13 mouse cellular contexts compared by ENCODE assay signal in the genomic region with DNA sequence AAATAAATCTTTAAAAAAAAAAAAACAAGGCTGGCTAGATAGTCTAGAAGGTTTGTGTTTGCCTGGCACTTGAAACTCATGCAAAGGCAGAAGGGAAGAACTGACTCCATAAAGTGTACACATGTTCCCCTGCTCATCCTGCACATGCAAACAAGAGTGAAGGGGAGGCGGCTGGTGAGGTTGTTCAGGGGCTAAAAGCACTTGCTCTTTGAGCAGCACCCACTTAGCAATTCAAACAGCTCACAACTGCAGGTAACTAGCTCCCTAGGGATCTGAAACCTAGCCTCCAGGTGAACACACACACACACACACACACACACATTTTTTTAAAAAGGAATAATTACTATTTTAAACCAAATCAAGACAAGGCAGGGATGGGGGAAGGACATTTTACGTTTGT. TPM values are rescaled to one million over a fixed set of nuclear protein-coding genes. Genes with fewer than 3 reads are reported as not detected.
A peak's percentile ranks its signal among the peaks of the same experiment; 100 is the strongest.
DNase-seq lines count a peak whose midpoint lies in the region; ATAC-seq and TF ChIP-seq lines count a peak whose summit lies in the region.
"Had no signal": no experiment of that assay in that cellular context is flagged by ENCODE, and none has a peak within 500 bp of the region (broad histone marks: within the 10 kb centered on the region; RNA-seq: fewer than 3 reads in every experiment).

No protein-coding gene starts in this region.

- H3K27me3 ChIP-seq in intestine, embryonic 14.5 days (replicated peaks; ENCODE audit: control insufficient read depth, insufficient read depth, low read length), result 0 out of 2 replicates have a peak, but pooled peaks cover 6% of the 10 kb centered on the region
- H3K27me3 ChIP-seq in intestine, embryonic 16.5 days (replicated peaks; ENCODE audit: control insufficient read depth, insufficient read depth, low read length), result 0 out of 2 replicates have a peak, but pooled peaks cover 3% of the 10 kb centered on the region
- no peaks in the 10 kb centered on the region for H3K27me3 ChIP-seq in midbrain, embryonic 14.5 days (ENCODE audit: control insufficient read depth, insufficient read depth, low read length)
- H3K27me3 ChIP-seq in midbrain, postnatal 0 days (ENCODE audit: insufficient read depth, low read length), result peaks cover 4% of the 10 kb centered on the region; the same call in 1 of the 2 replicates
- peaks cover 8% of the 10 kb centered on the region; the same call in 1 of the 2 replicates for H3K27me3 ChIP-seq in limb, embryonic 15.5 days

- no peak for TF ChIP-seq CTCF in midbrain, postnatal 0 days (IDR thresholded peaks at IDR 0.05)

- H3K4me2 ChIP-seq in intestine, embryonic 14.5 days (ENCODE audit: low read length), result peak overlapping the region; percentile 81; the same call in 1 of the 2 replicates
- no peak overlapping the region for H3K4me2 ChIP-seq in intestine, embryonic 16.5 days (ENCODE audit: low read depth, low read length)
- H3K4me2 ChIP-seq in midbrain, embryonic 14.5 days (ENCODE audit: low read length), result no peak overlapping the region
- H3K4me2 ChIP-seq in midbrain, postnatal 0 days (ENCODE audit: low read depth, low read length, poor library complexity, severe bottlenecking), result no peak overlapping the region
- no peak overlapping the region for H3K4me2 ChIP-seq in limb, embryonic 15.5 days

- peaks cover 43% of the 10 kb centered on the region for H3K36me3 ChIP-seq in intestine, embryonic 14.5 days (ENCODE audit: control insufficient read depth, insufficient read depth, low read length)
- H3K36me3 ChIP-seq in intestine, embryonic 16.5 days (ENCODE audit: control insufficient read depth, insufficient read depth, low read length), result peaks cover 13% of the 10 kb centered on the region
- H3K36me3 ChIP-seq in midbrain, embryonic 14.5 days (ENCODE audit: control insufficient read depth, insufficient read depth, low read length), result peaks cover 42% of the 10 kb centered on the region
- peaks cover 28% of the 10 kb centered on the region for H3K36me3 ChIP-seq in midbrain, postnatal 0 days (ENCODE audit: insufficient read depth, low read length)
- H3K36me3 ChIP-seq in limb, embryonic 15.5 days, result peaks cover 32% of the 10 kb centered on the region

- H3K4me3 ChIP-seq in intestine, embryonic 14.5 days (ENCODE audit: low read depth, low read length), result no peak overlapping the region
- H3K4me3 ChIP-seq in intestine, embryonic 16.5 days (ENCODE audit: low read length), result no peak overlapping the region
- H3K4me3 ChIP-seq in midbrain, embryonic 14.5 days (replicated peaks; ENCODE audit: low read depth, low read length), result no peak overlapping the region
- H3K4me3 ChIP-seq in midbrain, postnatal 0 days (ENCODE audit: low read depth, low read length), result no peak overlapping the region
- peak overlapping the region; percentile 48; the same call in 1 of the 2 replicates for H3K4me3 ChIP-seq in limb, embryonic 15.5 days
- H3K4me3 ChIP-seq: erythroblast, embryonic 14.5 days had no signal

- peaks cover 4% of the 10 kb centered on the region; the same call in 1 of the 2 replicates for H3K4me1 ChIP-seq in intestine, embryonic 14.5 days (replicated peaks; ENCODE audit: control insufficient read depth, insufficient read depth, low read length)
- peaks cover 14% of the 10 kb centered on the region for H3K4me1 ChIP-seq in intestine, embryonic 16.5 days (ENCODE audit: control insufficient read depth, insufficient read depth, low read length)
- H3K4me1 ChIP-seq in midbrain, embryonic 14.5 days (ENCODE audit: control insufficient read depth, insufficient read depth, low read length), result 0 out of 2 replicates have a peak, but pooled peaks cover 8% of the 10 kb centered on the region
- H3K4me1 ChIP-seq in midbrain, postnatal 0 days (ENCODE audit: insufficient read depth, low read length), result no peaks in the 10 kb centered on the region; the same call in 1 of the 2 replicates
- peaks cover 15% of the 10 kb centered on the region for H3K4me1 ChIP-seq in limb, embryonic 15.5 days

- H3K9ac ChIP-seq in intestine, embryonic 14.5 days (ENCODE audit: low read length), result no peak overlapping the region
- H3K9ac ChIP-seq in intestine, embryonic 16.5 days (ENCODE audit: low read depth, low read length), result no peak overlapping the region
- no peak overlapping the region for H3K9ac ChIP-seq in midbrain, embryonic 14.5 days (replicated peaks; ENCODE audit: low read length)
- H3K9ac ChIP-seq in midbrain, postnatal 0 days (replicated peaks; ENCODE audit: low read length, poor library complexity, severe bottlenecking), result no peak overlapping the region
- no peak overlapping the region for H3K9ac ChIP-seq in limb, embryonic 15.5 days
- H3K9ac ChIP-seq: liver, embryonic 14.5 days; neural tube, embryonic 15.5 days had no signal

- peak; percentile 6 for DNase-seq in embryo, embryonic 9.5 days (ENCODE audit: extremely low spot score)
- no peak for DNase-seq in embryo, embryonic 10.5 days (ENCODE audit: low spot score)
- DNase-seq in intestine, embryonic 14.5 days (ENCODE audit: low spot score), result no peak
- DNase-seq in midbrain, embryonic 14.5 days, result peak; percentile 15
- DNase-seq in midbrain, postnatal 0 days (ENCODE audit: low spot score), result no peak
- no peak for DNase-seq in neural tube, embryonic 10.5 days (ENCODE audit: extremely low spot score, low spot score)
- DNase-seq: kidney, adult 8-10 months; right cerebral cortex, adult 18-20 months had no signal

- 44% methylated on average over 2 of the region's 2 CpGs for WGBS in intestine, embryonic 14.5 days
- WGBS in intestine, embryonic 16.5 days, result 43% methylated on average over 2 of the region's 2 CpGs
- 36% methylated on average over 2 of the region's 2 CpGs for WGBS in midbrain, embryonic 14.5 days
- WGBS in midbrain, postnatal 0 days, result 34% methylated on average over 2 of the region's 2 CpGs
- 47% methylated on average over 2 of the region's 2 CpGs for WGBS in limb, embryonic 15.5 days

- H3K9me3 ChIP-seq in intestine, embryonic 14.5 days (ENCODE audit: control insufficient read depth, low read length), result no peaks in the 10 kb centered on the region
- no peaks in the 10 kb centered on the region for H3K9me3 ChIP-seq in intestine, embryonic 16.5 days (ENCODE audit: control insufficient read depth, low read length)
- no peaks in the 10 kb centered on the region for H3K9me3 ChIP-seq in midbrain, embryonic 14.5 days (ENCODE audit: control insufficient read depth, low read length)
- H3K9me3 ChIP-seq in midbrain, postnatal 0 days (ENCODE audit: low read length), result no peaks in the 10 kb centered on the region
- H3K9me3 ChIP-seq in limb, embryonic 15.5 days, result no peaks in the 10 kb centered on the region
- H3K9me3 ChIP-seq: neural tube, embryonic 15.5 days had no signal

- H3K27ac ChIP-seq in intestine, embryonic 14.5 days (ENCODE audit: low read depth), result no peak overlapping the region
- H3K27ac ChIP-seq in intestine, embryonic 16.5 days (ENCODE audit: low read length), result no peak overlapping the region
- no peak overlapping the region for H3K27ac ChIP-seq in midbrain, embryonic 14.5 days (replicated peaks; ENCODE audit: low read depth, low read length)
- H3K27ac ChIP-seq in midbrain, postnatal 0 days (ENCODE audit: low read depth, low read length), result no peak overlapping the region
- H3K27ac ChIP-seq in limb, embryonic 15.5 days, result no peak overlapping the region
- H3K27ac ChIP-seq: liver, embryonic 14.5 days; neural tube, embryonic 15.5 days had no signal

- ATAC-seq in intestine, embryonic 14.5 days (replicated peaks; ENCODE audit: low FRiP score, low TSS enrichment, low read depth), result no peak
- no peak for ATAC-seq in intestine, embryonic 16.5 days
- ATAC-seq in midbrain, embryonic 14.5 days (ENCODE audit: low FRiP score, low TSS enrichment), result no peak
- ATAC-seq in midbrain, postnatal 0 days (ENCODE audit: low FRiP score), result no peak; the same call in 1 of the 2 replicates
- no peak for ATAC-seq in limb, embryonic 15.5 days (ENCODE audit: insufficient number of reproducible peaks, low FRiP score, low TSS enrichment, low read depth)

RNA-seq across cellular contexts. Expression of gene Agbl2, which starts 0.6 kb away (rescaled TPM):
- polyA plus RNA-seq in intestine, embryonic 14.5 days (2014; fragmentation: Nextera tagmentation; extraction: Ambion mirVana), result 1.0 and 1.1 TPM in 2 replicates
- polyA plus RNA-seq in intestine, embryonic 16.5 days (2015; fragmentation: Nextera tagmentation; extraction: Ambion mirVana), result 0.48 and 0.50 TPM in 2 replicates
- 0.26 and 0.30 TPM in 2 replicates for polyA plus RNA-seq in midbrain, embryonic 14.5 days (2014; fragmentation: Nextera tagmentation; extraction: Ambion mirVana)
- 0.24 and 1.1 TPM in 2 replicates for total RNA-seq in midbrain, postnatal 0 days (2014; rRNA removed)
- 0.34 and 0.39 TPM in 2 replicates for polyA plus RNA-seq in midbrain, postnatal 0 days (2015; fragmentation: Nextera tagmentation; extraction: Ambion mirVana)
- polyA plus RNA-seq in limb, embryonic 15.5 days (2015; fragmentation: Nextera tagmentation; extraction: Ambion mirVana), result 0.77 and 1.2 TPM in 2 replicates
- polyA plus RNA-seq: erythroblast, embryonic 14.5 days had no signal

RNA-seq across cellular contexts. Expression of gene Fnbp4, which starts 36.8 kb away (rescaled TPM):
- 87.7 and 99.3 TPM in 2 replicates for polyA plus RNA-seq in intestine, embryonic 14.5 days (2014; fragmentation: Nextera tagmentation; extraction: Ambion mirVana)
- 53.2 and 53.7 TPM in 2 replicates for polyA plus RNA-seq in intestine, embryonic 16.5 days (2015; fragmentation: Nextera tagmentation; extraction: Ambion mirVana)
- 86.3 and 113 TPM in 2 replicates for polyA plus RNA-seq in midbrain, embryonic 14.5 days (2014; fragmentation: Nextera tagmentation; extraction: Ambion mirVana)
- 71.0 and 82.1 TPM in 2 replicates for total RNA-seq in midbrain, postnatal 0 days (2014; rRNA removed)
- 50.4 and 60.3 TPM in 2 replicates for polyA plus RNA-seq in midbrain, postnatal 0 days (2015; fragmentation: Nextera tagmentation; extraction: Ambion mirVana)
- 84.5 and 85.0 TPM in 2 replicates for polyA plus RNA-seq in limb, embryonic 15.5 days (2015; fragmentation: Nextera tagmentation; extraction: Ambion mirVana)

Comparison
In these comparisons a context has a peak if more than half of its experiments do, and no peak if none do; other contexts are left out.
1. DNase-seq: peak in embryo, embryonic 9.5 days (single experiment) and midbrain, embryonic 14.5 days (single experiment); none in embryo, embryonic 10.5 days (single experiment), intestine, embryonic 14.5 days (single experiment), midbrain, postnatal 0 days (single experiment) and neural tube, embryonic 10.5 days (single experiment).